Mouse (Mus musculus): Measurements from ENCODE around the gene Fam122a. TPM values are rescaled to one million over a fixed set of nuclear protein-coding genes. Genes with fewer than 3 reads are reported as not detected.

Fam122a gene
- total RNA-seq, 4 experiments from 2014 or later, result 22.1 to 33.4 (median 28.1) TPM

GRCm38 (mm10) chr19:24490275-24490674, 13.1 kb upstream of the Fam122a start:
- DNase-seq (ENCODE audit: low spot score in 2 of 2), result no peak

- no peak for DNase-seq (ENCODE audit: low spot score in 2 of 2)
These were observed 9.5 kb upstream of the Fam122a start for GRCm38 (mm10) chr19:24486433-24487296.

- no peak for DNase-seq (ENCODE audit: low spot score in 2 of 2)
These were observed 7.5 kb upstream of the Fam122a start for GRCm38 (mm10) chr19:24484612-24485194.

GRCm38 (mm10) chr19:24480916-24481315, 3.8 kb upstream of the Fam122a start:
- DNase-seq (ENCODE audit: low spot score in 2 of 2), result no peak

- DNase-seq (ENCODE audit: low spot score in 2 of 2), result no peak
These were observed 695 bp downstream of the Fam122a start for GRCm38 (mm10) chr19:24476461-24476860.

- no peak for DNase-seq (ENCODE audit: low spot score in 2 of 2)
These were observed 1.9 kb downstream of the Fam122a start for GRCm38 (mm10) chr19:24475281-24475680.

GRCm38 (mm10) chr19:24472512-24472911, 4.6 kb downstream of the Fam122a start:
- no peak for DNase-seq (ENCODE audit: low spot score in 2 of 2)

GRCm38 (mm10) chr19:24471538-24471937, 5.6 kb downstream of the Fam122a start:
- no peak for DNase-seq (ENCODE audit: low spot score in 2 of 2)

GRCm38 (mm10) chr19:24469216-24469615, 7.9 kb downstream of the Fam122a start:
- no peak for DNase-seq (ENCODE audit: low spot score in 2 of 2)

GRCm38 (mm10) chr19:24468616-24469015, 8.5 kb downstream of the Fam122a start:
- no peak for DNase-seq (ENCODE audit: low spot score in 2 of 2)

- no peak for DNase-seq (ENCODE audit: low spot score in 2 of 2)
These were observed 14.1 kb downstream of the Fam122a start for GRCm38 (mm10) chr19:24463011-24463410.

GRCm38 (mm10) chr19:24456591-24457231, 20.4 kb downstream of the Fam122a start:
- DNase-seq (ENCODE audit: low spot score in 2 of 2), result no peak

- DNase-seq (ENCODE audit: low spot score in 2 of 2), result no peak
These were observed 21.8 kb downstream of the Fam122a start for GRCm38 (mm10) chr19:24455249-24455960.

GRCm38 (mm10) chr19:24454451-24454850, 22.7 kb downstream of the Fam122a start:
- DNase-seq (ENCODE audit: low spot score in 2 of 2), result no peak

- no peak for DNase-seq (ENCODE audit: low spot score in 2 of 2)
These were observed 23.8 kb downstream of the Fam122a start for GRCm38 (mm10) chr19:24453379-24453778.

- DNase-seq (ENCODE audit: low spot score in 2 of 2), result no peak
These were observed 24.7 kb downstream of the Fam122a start for GRCm38 (mm10) chr19:24452441-24452898.

GRCm38 (mm10) chr19:24451626-24452025, 25.5 kb downstream of the Fam122a start:
- DNase-seq (ENCODE audit: low spot score in 2 of 2), result no peak

GRCm38 (mm10) chr19:24450740-24451139, 26.4 kb downstream of the Fam122a start:
- no peak for DNase-seq (ENCODE audit: low spot score in 2 of 2)

GRCm38 (mm10) chr19:24444322-24444721, 32.8 kb downstream of the Fam122a start:
- no peak for DNase-seq (ENCODE audit: low spot score in 2 of 2)

GRCm38 (mm10) chr19:24439715-24440114, 37.4 kb downstream of the Fam122a start:
- no peak for DNase-seq (ENCODE audit: low spot score in 2 of 2)

- no peak for DNase-seq (ENCODE audit: low spot score in 2 of 2)
These were observed 42.9 kb downstream of the Fam122a start for GRCm38 (mm10) chr19:24434291-24434690.

GRCm38 (mm10) chr19:24432447-24432846, 44.7 kb downstream of the Fam122a start:
- no peak for DNase-seq (ENCODE audit: low spot score in 2 of 2)

Measured in gastrocnemius, adult 8-10 months (tissue).